Mouse (Mus musculus): ENCODE data around the gene Prop1.

Prop1 gene

DNA sequence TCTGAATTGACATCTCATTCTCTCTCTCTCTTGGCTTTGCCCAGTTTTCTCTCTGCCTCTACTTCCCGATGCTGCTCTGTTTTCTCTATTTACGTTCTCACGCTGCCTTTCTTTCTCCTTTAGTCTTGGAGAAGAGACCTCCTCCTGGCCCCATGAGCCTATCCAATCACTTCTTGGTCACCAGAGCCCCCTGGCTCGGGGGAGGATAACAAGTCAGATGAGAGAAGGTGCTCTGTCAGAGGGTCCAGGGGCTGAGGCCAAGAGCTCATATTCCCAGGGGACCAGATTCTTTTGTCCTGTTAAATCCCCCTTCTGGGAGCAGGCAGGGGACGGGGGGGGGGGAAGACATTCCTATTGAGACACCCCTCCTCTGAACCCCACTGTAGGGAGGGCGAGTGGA lies at the start of gene Prop1:
Gene Prop1, minus strand, starts transcription at position 101 of the 400 bp plus-strand sequence.
- ATAC-seq (ENCODE audit: insufficient number of reproducible peaks, low FRiP score, low TSS enrichment) = no peak

DNA sequence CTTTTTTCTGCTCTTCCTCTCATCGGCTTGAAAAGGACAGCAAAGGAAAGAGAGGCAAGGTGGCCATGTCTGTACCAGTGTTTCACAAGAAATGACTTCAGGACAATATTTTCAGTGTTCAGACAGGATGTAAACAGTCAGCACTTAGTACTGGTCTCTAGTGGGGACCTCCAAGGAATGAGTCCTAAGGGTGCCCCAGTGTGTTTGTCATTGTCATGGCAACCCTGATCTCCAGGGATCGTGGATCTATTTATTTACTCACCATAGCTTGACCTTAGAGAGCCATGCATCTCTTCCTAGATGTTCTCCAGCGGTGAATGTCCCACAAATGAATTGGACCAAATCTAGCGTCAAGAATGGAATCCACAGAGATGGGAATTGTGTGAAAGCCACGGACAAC lies 49.7 kb upstream of the Prop1 start, which contains the start of gene Olfr51:
Gene Olfr51, plus strand, starts transcription at position 301 of the 400 bp plus-strand sequence.
- ATAC-seq (ENCODE audit: insufficient number of reproducible peaks, low FRiP score, low TSS enrichment) = no peak

DNA sequence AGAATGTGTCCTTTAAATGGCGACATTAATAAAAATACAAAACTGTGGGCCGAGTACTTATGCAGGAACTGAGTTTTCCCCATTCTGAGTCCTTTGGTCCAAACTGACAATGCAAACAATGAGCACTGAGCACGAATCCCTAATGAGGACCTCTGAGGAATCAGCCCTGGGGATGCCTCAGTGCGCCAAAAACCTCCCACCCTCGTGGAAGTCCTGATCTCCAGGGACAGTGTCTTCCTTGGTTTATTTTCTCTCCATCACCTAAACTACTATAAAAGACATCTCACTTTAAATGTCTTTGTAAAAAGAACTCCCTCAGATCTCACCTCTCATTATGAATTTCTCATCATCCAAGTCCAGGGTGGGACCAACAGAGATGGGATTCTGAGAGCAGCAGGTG lies 28.1 kb upstream of the Prop1 start, which contains the start of gene Olfr1377:
Gene Olfr1377, plus strand, starts transcription at position 301 of the 400 bp plus-strand sequence.
- no peak for ATAC-seq (ENCODE audit: insufficient number of reproducible peaks, low FRiP score, low TSS enrichment)

DNA sequence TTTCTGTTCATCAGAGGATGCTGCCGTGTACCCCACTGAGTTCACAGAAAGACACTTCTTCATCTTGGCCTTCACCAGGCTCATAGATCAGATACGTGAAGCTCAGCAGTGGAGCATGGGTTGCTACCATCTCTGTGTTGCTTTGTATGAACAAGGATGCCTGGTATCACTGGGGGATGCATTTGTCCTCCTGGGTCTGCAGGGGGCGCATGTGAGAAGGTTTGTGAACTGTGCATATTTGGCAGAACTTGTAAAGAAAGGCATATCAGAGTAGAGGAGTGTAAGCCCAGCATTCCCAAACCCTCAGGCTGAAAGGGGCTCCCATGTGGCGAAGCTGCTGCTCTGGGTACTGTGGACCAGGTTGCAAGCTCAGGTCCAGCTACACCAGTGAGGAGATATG lies 23.7 kb upstream of the Prop1 start:
- no peak for ATAC-seq (ENCODE audit: insufficient number of reproducible peaks, low FRiP score, low TSS enrichment)

DNA sequence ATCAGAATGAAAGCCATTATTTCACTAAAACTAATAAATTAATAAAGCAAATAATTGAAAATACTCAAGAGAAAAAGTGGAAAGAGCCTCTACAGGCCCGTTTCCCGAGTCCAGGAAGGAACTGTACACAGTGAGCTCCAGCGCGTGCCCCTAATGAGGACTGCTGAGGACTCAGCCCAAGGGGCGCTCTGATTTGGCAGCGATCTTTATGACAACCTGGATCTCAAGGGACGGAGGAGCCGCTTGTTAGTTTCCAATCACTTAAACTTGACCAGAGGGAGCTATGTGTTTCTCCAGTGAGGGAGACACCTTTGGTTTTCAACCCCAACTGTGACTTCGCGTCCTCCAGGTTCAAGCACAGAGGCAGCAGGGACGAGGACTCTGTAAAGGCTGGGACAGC lies 12.7 kb upstream of the Prop1 start, which contains the start of gene Olfr1378:
Gene Olfr1378, plus strand, starts transcription at position 301 of the 400 bp plus-strand sequence.
- no peak for ATAC-seq (ENCODE audit: insufficient number of reproducible peaks, low FRiP score, low TSS enrichment)

DNA sequence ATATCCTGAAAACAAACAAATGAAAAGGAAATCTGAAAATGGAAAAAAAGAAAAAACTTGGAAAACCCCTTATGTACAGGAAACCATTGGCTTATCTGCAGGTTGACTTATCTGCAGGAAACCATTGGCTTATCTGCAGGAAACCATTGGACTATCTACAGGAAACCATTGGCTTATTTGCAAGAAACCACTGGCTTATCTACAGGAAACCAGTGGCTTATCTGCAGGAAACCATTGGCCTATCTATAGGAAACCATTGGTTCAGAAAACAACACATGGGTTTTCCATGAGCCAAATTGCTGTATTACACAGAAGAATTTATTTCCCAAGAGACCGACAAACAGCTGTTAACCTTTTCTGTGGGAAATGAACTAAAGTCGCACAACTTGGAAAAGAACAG lies 11.3 kb upstream of the Prop1 start:
- ATAC-seq (ENCODE audit: insufficient number of reproducible peaks, low FRiP score, low TSS enrichment) = no peak

DNA sequence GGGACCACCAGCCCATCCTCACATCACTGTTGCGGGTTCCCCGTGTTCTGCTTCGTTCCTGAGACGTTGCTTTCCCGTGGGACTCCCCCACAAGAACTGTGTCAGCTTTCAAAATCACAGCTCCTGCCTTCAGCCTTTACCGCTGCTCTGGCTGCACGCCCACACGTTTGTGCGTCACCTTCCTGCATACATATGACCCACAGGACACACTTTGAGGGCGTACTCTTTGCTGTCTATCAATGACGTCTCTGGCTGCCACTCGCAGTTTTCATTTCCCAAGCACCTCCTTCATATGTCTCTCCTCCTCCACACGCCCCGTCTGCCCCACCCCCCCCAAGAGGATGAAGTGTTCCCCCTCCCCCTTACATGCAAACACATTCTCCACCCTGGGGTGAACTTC lies 1.3 kb downstream of the Prop1 start:
- ATAC-seq (ENCODE audit: insufficient number of reproducible peaks, low FRiP score, low TSS enrichment) = no peak

DNA sequence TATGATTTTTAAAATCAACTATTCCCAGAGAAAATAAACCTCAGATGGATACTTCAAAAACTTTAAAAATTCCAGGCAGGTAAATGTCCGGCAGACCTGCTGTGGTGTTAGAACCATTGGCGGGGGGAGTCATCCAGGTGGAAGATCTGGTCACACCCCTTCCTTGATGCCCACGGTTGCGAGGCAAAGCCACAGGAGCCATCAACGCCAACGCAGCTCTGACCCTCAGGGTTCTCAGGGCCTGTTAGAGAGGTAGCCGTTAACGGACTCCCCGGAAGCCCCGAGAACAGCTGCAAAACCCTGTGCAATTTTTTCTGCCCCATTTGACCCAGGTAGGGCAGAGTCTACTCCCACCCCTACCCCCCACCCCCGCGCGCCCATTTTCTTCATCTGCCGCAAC lies 10.1 kb downstream of the Prop1 start, which contains the start of gene 4933414I15Rik:
Gene 4933414I15Rik, minus strand, starts transcription at position 260 of the 400 bp plus-strand sequence.
- no peak for ATAC-seq (ENCODE audit: insufficient number of reproducible peaks, low FRiP score, low TSS enrichment)

DNA sequence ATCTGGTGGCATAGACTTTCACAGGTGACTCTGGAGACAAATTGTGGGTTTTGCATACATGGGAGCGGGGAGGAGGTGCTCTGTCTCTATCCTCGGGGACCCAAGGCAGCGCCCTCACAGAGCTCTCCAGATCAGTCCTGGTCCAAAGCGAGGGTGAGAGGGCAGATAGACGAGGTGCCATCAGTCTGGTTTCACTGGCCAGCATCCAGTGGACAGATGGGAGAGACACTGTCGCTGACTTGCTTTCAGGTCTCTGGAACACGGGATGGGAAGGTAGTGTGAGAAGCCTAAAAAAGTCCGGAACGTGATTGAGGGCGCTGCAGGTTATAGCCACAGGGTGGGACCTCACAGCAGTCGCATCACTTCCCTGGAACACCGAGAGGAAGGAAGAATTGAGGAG lies 11.2 kb downstream of the Prop1 start:
- no peak for ATAC-seq (ENCODE audit: insufficient number of reproducible peaks, low FRiP score, low TSS enrichment)

DNA sequence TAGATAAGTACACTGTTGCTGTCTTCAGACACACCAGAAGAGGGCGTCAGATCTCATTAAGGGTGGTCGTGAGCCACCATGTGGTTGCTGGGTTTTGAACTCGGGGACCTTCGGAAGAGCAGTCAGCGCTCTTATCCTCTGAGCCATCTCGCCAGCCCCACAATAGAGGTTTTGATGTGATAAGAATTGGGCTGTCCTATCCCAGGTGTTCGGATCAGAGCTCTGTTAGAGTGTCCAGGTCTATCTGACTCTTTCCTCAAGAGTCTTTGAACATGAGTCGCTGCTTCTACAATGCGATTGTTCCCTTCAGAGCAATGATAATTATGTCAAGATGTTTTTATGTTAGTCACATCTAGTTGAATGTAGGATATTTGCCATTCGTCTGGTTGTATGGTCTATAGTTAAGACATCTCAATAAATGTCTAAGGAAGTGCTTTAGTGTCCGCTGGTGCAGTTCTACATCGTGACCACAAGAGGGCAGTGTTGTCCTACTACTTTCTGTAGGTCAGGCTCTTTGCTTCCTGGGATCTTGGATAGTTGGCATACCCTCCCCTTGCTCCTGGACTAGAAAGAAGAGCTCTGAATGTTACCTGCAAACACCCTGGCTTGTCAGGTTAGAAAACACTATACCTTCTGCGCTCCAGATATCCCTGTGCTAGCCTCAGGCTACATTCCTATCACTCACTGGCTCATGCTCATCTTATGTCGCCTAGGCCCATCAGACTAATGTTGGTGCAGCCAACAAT lies 13.8 kb downstream of the Prop1 start:
- ATAC-seq (ENCODE audit: insufficient number of reproducible peaks, low FRiP score, low TSS enrichment) = peak; percentile 40; the same call in 1 of the 2 replicates

DNA sequence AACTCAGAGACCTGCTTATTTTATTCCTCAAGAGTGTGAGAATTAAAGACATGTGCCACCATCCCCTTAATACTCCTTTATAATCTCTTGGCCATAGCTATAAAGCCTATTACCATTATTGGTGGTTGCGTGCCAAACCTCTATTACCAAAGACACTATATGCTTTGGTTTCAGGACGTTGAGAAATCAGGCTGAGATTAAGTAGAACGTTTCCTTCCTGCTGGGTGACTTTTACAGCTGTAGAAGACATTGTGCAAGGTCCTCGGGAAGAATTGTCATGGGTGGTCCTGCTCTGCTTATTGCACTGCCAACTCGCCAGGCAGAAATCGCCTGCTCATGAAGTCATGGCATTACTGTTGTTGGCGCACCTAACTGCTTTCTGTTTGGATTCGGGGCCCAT lies 15.1 kb downstream of the Prop1 start:
- no peak for ATAC-seq (ENCODE audit: insufficient number of reproducible peaks, low FRiP score, low TSS enrichment)

DNA sequence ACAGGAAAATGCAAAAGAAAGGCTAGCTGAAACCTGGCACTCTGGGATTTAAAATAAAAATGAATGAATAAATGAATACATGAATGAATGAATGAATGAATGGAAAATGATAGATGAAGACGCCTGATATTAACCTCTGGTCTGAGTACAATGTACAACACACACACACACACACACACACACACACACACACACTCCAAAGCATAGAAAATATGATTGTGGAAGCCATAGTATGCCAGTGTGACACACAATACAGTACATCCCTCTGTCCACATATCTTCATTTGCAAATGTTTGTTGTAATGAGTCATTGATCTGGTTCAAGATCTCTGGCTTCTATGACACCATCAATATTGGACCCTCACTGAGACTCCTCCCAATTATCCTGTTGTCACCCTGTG lies 21.5 kb downstream of the Prop1 start:
- no peak for ATAC-seq (ENCODE audit: insufficient number of reproducible peaks, low FRiP score, low TSS enrichment)

DNA sequence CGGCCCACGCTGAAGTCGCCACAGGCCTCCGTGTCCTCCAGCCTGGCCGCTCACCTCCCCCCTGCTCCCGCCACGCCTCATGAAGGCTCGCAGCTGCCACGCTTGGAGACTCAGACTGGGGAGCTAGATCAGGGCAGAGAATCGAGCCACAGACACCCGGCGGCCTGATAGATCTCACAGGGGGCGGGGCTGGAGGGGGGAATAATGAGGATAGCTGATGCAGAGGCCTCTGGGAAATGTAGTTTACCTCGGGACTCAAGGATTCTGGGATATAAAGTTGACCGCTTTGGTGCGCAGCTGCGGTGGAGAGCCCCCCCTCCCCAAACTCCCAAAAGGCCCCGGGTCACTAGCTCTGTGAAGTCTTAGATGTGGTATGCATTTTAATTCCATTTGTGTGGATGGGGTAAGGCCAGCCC lies 22.1 kb downstream of the Prop1 start, which contains the start of gene Zfp354b:
Gene Zfp354b, minus strand, starts transcription at position 183 of the 416 bp plus-strand sequence.
- peak; percentile 96 for ATAC-seq (ENCODE audit: insufficient number of reproducible peaks, low FRiP score, low TSS enrichment)

DNA sequence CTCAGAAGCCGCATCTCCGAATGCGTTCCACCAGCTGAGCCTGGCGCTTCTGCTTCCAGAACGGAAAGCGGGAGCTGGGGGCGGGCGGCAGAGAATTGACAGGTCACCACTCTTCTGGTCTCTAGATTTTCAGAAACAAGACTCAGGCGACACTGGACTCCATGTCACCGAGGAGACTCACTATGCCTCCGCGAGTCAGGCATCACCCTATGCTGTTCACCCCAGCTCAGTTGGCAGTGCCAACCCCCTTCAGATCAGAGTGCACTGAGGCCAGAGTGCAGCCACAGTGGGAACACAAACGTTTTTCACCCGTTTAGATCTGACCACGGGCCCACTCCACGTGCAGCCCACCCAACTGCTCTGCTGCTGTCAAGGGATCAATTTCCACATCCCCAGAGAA lies 22.5 kb downstream of the Prop1 start:
- peak; percentile 41 for ATAC-seq (ENCODE audit: insufficient number of reproducible peaks, low FRiP score, low TSS enrichment)

DNA sequence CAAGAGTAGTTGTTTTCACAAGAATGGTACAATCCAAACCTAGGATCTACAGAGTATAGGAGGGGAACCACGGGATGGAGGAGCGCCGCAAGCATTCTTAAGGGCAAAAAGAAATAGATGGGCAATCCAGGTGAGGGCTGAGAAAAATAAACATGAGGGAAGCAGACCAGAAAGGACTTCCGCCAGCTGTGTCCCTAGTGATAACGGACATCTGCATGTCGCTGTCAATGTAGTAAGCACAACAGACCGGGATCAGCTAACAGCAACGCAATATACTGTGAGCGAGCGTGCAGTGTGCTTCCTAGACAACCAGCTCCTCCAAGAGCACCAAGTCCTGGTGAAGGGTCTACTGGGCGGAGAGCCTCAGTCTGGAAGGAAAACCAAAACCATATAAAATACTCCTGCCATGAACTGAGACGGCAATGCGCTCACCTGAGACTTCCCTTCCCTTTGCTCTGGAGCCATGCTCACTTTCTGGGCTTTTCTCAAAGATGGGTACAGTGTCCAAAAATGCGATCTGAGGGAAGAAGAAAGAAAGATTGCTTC lies 23.0 kb downstream of the Prop1 start:
- ATAC-seq (ENCODE audit: insufficient number of reproducible peaks, low FRiP score, low TSS enrichment) = no peak

DNA sequence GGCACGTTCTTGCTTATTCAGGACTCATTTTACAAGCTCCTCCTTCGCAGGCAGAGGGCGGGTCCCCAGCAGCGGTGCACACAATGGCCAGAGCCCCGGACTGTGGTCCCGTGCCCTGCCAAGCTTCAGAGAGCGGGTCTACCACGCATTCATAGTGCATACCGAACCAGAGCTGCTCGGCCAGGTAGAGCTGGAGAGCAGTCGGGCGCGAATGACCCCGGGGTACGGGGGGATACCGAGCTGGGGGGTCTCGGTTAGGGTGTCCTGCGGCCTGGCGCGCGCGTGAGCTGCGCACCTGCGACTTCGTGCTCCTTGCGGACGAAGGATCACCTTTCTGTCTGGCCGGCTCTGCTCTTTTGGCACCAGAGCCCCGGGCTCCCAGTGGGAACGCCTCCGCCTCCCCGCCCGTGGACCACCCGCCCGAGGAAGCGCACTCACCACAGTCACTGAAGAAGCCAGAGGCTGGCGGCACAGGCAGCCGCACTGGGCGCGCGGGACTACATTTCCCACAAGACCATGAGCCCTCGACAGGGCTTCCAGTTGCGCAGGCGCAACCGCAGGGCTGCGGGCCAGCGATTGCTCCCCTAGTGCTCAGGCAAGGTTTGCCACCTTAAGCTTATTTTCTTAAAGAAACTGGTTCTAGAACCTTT lies 37.8 kb downstream of the Prop1 start, which contains the start of gene Zfp2:
Gene Zfp2, minus strand, starts transcription at position 495 of the 650 bp plus-strand sequence.
- peak; percentile 99 for ATAC-seq (ENCODE audit: insufficient number of reproducible peaks, low FRiP score, low TSS enrichment)

DNA sequence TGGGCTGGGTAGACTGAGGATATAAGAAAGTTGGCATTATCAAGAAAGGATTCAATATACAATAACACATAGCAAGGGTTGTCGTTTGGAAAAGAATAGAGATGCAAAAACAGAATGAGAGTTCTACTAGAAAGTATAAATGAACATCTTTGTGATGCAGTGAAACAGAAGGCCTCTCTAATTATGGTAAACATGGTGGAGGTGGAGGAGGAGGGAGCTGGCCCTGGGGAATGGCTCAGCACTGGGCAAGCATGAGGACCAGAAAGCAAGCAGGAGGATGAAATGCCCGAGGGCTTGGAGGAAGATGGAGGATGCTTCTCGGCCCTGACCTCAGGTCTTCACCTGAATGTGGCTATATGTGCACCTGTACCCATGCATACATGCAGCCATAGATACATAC lies 39.1 kb downstream of the Prop1 start:
- no peak for ATAC-seq (ENCODE audit: insufficient number of reproducible peaks, low FRiP score, low TSS enrichment)

DNA sequence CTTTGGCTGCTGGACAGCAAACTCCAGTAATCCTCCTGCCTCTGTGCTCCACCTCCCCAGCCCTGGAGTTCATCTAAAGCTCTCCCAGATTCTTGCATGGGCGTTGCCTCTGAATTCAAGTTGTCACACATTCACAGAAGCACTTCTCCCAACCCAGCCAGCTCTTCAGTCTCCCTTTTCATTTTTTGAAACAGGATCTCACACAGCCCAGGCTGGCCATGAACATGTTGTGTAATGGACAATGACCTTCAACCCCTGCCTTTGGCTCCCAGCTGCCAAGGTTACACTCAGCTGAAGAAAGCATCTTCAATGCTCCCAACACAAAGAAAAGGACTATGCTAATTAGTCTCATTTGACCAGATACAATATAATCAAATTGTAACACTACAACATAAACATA lies 40.3 kb downstream of the Prop1 start:
- no peak for ATAC-seq (ENCODE audit: insufficient number of reproducible peaks, low FRiP score, low TSS enrichment)

DNA sequence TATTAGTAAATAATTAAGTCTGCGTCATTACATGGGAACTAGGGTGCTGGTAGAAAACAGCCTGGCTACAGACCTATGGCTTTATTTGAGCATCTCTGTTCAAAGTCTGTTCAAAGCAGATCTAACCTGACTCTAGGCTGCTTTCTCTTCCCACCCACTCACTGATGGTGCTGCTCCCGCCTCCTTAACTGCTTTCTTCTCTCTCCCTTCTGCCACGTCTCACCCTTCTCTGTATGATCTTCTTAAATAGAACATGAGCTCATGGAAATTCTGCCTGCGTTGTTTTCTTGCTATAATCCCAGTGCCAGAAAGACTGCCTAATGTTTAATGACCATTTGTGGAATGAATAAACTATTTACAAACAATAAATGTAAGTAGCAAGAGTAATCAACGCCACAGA lies 45.4 kb downstream of the Prop1 start:
- no peak for ATAC-seq (ENCODE audit: insufficient number of reproducible peaks, low FRiP score, low TSS enrichment)
